Mouse (Mus musculus): ENCODE results near the gene Samd7. TPM values are rescaled to one million over a fixed set of nuclear protein-coding genes. Genes with fewer than 3 reads are reported as not detected.
A peak's percentile ranks its signal among the peaks of the same experiment; 100 is the strongest.

The Samd7 gene
- polyA plus RNA-seq, 1 experiment from 2014 or later = not detected

DNA sequence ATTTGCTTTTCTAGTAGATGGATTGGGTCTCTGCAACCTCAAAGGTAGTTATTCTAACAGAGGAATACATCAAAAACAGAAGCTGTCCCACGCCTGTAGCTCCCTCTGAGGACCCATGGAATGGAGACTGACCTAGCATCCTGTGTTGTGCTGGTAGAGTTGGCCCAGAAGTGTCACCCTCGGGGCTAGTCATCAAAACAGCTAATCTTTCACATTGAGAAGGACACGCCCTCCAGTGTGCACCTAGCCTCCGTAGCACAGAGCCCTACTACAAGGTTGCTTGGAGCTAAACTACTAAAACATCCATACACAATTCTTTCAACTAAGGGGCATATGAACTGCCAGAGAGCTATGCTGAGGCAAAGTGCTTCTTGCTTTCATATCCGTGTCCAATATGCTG is 31.9 kb downstream of the Samd7 start:
- TF ChIP-seq CTCF (IDR thresholded peaks at IDR 0.05) (no peak), EP300 (IDR thresholded peaks at IDR 0.05) (no peak)
- no peaks in the 10 kb centered on the region for H3K27me3 ChIP-seq (replicated peaks; ENCODE audit: insufficient read depth, low read length)
- H3K4me1 ChIP-seq (ENCODE audit: insufficient read depth, low read depth, low read length) = no peaks in the 10 kb centered on the region
- 54% methylated on average over 5 of the region's 5 CpGs for WGBS
- no peak overlapping the region for H3K9ac ChIP-seq (replicated peaks; ENCODE audit: low read depth)
- no peaks in the 10 kb centered on the region for H3K9me3 ChIP-seq (ENCODE audit: low read length)
- DNase-seq (ENCODE audit: low spot score) (no peak), ATAC-seq (no peak)
- no peak overlapping the region for H3K4me2 ChIP-seq (replicated peaks; ENCODE audit: low read depth, low read length)
- no peaks in the 10 kb centered on the region for H3K36me3 ChIP-seq (ENCODE audit: insufficient read depth, low read length)
- H3K4me3 ChIP-seq (ENCODE audit: low read depth, low read length) = no peak overlapping the region
- no peak overlapping the region for H3K27ac ChIP-seq (ENCODE audit: low read length)

DNA sequence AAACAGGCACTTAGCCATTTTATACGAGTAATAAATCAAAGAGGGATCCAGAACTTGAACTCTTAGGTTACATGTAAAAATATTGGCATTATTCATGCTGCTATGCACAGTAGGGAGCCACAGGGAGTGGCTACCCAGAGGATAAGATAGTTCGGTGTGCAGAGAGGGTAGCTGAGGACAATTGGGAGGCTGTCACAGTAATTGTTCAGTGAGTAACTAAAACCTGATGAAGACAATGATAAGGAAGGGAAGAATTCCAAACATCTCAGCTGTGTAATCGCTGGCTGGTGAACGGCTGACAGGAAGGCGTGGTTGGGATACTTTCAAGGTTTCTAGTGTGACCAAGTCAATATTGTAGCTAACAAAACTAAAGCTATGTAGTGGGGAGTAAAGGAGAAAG is 42.4 kb downstream of the Samd7 start:
- Histone ChIP-seq H3K9me3 (ENCODE audit: low read length) (no peaks in the 10 kb centered on the region), H3K27ac (ENCODE audit: low read length) (no peak overlapping the region), H3K4me1 (ENCODE audit: insufficient read depth, low read depth, low read length) (no peaks in the 10 kb centered on the region), H3K36me3 (ENCODE audit: insufficient read depth, low read length) (no peaks in the 10 kb centered on the region), H3K27me3 (replicated peaks; ENCODE audit: insufficient read depth, low read length) (no peaks in the 10 kb centered on the region), H3K4me3 (ENCODE audit: low read depth, low read length) (no peak overlapping the region), H3K9ac (replicated peaks; ENCODE audit: low read depth) (no peak overlapping the region), H3K4me2 (replicated peaks; ENCODE audit: low read depth, low read length) (no peak overlapping the region)
- peak; percentile 17 for DNase-seq (ENCODE audit: low spot score)
- whole genome bisulfite sequencing = 19% methylated on average over 5 of the region's 5 CpGs
- ATAC-seq = no peak
- TF ChIP-seq EP300 (IDR thresholded peaks at IDR 0.05) = no peak
- no peak for TF ChIP-seq CTCF (IDR thresholded peaks at IDR 0.05)

DNA sequence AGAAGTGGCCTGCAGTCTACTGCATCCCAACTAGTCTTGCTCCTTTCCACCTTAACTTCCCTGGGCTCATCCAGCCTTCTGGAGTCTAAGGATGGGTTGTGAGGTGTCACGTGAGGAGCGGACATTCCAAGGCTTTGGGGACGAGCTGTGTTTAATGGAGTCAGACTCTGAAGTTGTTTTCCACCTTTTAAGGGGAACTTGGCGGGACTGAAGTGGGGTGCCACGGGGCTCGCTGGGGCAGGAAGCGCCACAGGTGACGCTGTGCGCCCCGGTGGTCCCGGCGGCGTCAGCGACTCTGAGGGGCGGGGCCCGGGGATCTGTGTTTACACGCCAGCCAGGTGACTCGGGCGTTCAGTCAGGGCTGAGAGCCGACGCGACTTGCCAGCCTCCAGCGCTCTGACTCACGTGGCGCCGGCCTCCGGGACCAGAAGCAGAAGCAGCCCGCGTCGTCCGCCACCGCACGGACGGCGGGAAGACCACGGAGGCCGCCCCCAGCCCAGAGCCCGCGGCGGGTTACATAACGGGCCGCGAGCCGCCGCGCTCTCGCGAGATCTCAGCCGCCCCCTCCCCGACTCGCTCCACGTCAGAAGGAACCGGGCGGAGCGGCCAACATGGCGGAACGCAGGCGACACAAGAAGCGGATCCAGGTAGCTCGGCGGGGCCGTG is 46.8 kb downstream of the Samd7 start, which contains the start of gene Sec62:
TSS of gene Sec62 (plus strand) at position 139 of the 666 bp plus-strand sequence.
- Histone ChIP-seq H3K27ac (ENCODE audit: low read length) (peak within 1 kb of the TSS; percentile 94), H3K27me3 (replicated peaks; ENCODE audit: insufficient read depth, low read length) (no peaks in the 10 kb centered on the region), H3K4me2 (replicated peaks; ENCODE audit: low read depth, low read length) (peak within 1 kb of the TSS; percentile 71), H3K4me1 (ENCODE audit: insufficient read depth, low read depth, low read length) (no peaks in the 10 kb centered on the region), H3K9ac (replicated peaks; ENCODE audit: low read depth) (peak within 1 kb of the TSS; percentile 97), H3K36me3 (ENCODE audit: insufficient read depth, low read length) (no peaks in the 10 kb centered on the region), H3K9me3 (ENCODE audit: low read length) (no peaks in the 10 kb centered on the region), H3K4me3 (ENCODE audit: low read depth, low read length) (peak within 1 kb of the TSS; percentile 97)
- peak; percentile 95 for DNase-seq (ENCODE audit: low spot score)
- peak; percentile 97 for ATAC-seq
- TF ChIP-seq CTCF (IDR thresholded peaks at IDR 0.05) (peak; percentile 22; the same call in 1 of the 2 replicates), EP300 (IDR thresholded peaks at IDR 0.05) (peak; percentile 24; the same call in 1 of the 2 replicates)
- WGBS = under 1% methylated on average over 46 of the region's 62 CpGs

DNA sequence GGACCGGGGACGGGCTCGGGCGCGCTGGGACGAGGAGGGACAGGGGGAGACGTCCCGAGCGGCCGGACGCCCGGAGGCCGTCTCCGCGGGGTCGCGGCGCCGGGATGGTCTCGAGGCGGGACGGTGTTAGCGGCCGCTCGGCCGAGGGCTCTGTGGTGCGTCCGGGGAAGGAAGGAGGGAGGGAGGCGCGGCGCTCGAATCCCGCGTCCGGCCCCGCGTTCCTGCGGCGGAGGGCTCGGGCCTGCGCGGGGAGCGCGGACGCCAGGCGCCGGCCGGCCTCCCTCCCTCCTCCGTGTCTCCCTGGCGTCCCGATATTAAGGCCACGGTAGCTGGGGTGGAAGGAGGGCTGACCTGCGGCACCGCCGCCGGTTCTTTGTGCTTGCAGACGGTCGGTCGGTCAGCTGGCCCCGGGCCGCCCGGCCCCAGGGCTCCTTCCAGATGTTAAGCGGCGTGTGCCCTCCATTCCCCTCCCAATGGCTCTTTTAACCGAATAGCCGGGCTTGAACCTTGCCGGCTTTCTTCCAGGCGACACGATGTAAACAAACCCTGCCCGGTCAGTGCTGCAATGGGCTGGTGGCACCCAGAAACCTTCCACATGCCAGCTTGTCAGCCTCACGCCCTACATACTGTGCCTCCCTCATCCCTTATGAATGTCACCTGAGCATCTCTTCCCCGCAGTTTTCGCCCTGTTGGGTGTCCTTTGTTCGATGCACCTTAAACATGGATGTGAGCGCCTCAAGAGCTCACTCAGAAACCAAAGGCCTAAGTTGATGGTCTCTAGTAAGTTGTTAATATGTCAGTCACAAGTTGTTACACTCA is 47.5 kb downstream of the Samd7 start:
- WGBS = 4% methylated on average over 51 of the region's 75 CpGs
- TF ChIP-seq EP300 (IDR thresholded peaks at IDR 0.05) (no peak), CTCF (IDR thresholded peaks at IDR 0.05) (no peak)
- Histone ChIP-seq H3K4me1 (ENCODE audit: insufficient read depth, low read depth, low read length) (no peaks in the 10 kb centered on the region), H3K27me3 (replicated peaks; ENCODE audit: insufficient read depth, low read length) (no peaks in the 10 kb centered on the region), H3K9me3 (ENCODE audit: low read length) (no peaks in the 10 kb centered on the region), H3K9ac (replicated peaks; ENCODE audit: low read depth) (peak overlapping the region; percentile 97), H3K4me3 (ENCODE audit: low read depth, low read length) (peak overlapping the region; percentile 97), H3K36me3 (ENCODE audit: insufficient read depth, low read length) (no peaks in the 10 kb centered on the region), H3K4me2 (replicated peaks; ENCODE audit: low read depth, low read length) (peak overlapping the region; percentile 71), H3K27ac (ENCODE audit: low read length) (peak overlapping the region; percentile 94)
- DNase-seq (ENCODE audit: low spot score) (peak; percentile 57), ATAC-seq (peak; percentile 78)

DNA sequence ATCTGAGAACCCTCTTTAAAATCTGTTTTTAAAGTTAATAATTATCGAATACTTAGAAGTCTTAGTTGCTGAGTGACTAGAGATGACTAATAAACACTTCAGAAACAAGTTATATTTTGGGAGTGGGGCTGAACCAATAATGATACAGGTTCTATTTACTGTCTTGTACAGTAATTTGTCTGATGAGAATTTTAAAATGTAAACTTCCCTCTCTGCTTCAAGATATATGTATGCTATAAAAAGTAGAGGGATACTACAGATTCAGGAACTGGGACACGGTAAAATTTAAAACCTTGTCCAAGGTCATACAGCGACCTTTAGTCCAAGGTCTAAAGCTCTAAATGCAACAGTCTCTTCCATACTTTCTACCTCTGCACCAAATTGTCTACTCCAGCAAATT is 56.1 kb downstream of the Samd7 start:
- Histone ChIP-seq H3K9ac (replicated peaks; ENCODE audit: low read depth) (no peak overlapping the region), H3K27ac (ENCODE audit: low read length) (no peak overlapping the region), H3K27me3 (replicated peaks; ENCODE audit: insufficient read depth, low read length) (no peaks in the 10 kb centered on the region), H3K9me3 (ENCODE audit: low read length) (no peaks in the 10 kb centered on the region), H3K36me3 (ENCODE audit: insufficient read depth, low read length) (peaks cover 8% of the 10 kb centered on the region; the same call in 1 of the 2 replicates), H3K4me1 (ENCODE audit: insufficient read depth, low read depth, low read length) (no peaks in the 10 kb centered on the region), H3K4me2 (replicated peaks; ENCODE audit: low read depth, low read length) (no peak overlapping the region), H3K4me3 (ENCODE audit: low read depth, low read length) (no peak overlapping the region)
- ATAC-seq = no peak
- no peak for DNase-seq (ENCODE audit: low spot score)
- WGBS = 83% methylated on average over 3 of the region's 3 CpGs
- TF ChIP-seq CTCF (IDR thresholded peaks at IDR 0.05) (no peak), EP300 (IDR thresholded peaks at IDR 0.05) (no peak)

DNA sequence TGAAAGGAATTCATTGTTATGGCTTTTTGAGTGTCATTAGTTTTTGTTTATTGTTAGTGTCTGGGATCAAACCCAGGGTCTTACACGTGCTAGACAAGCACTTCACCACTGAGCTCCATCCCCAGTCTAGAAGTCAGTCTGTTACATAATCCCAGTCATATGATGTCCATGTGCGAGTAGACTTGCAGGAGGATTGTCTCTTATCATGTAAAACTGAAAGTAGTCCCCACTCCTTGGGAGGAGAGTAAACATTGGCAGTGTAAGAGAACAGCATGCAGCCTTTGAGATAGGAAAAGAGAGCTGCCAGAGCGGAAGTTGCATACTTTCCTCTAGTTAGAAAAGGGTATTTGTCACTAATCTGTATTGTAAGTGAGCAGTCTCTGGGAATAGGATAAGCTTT is 66.8 kb downstream of the Samd7 start:
- Histone ChIP-seq H3K27me3 (replicated peaks; ENCODE audit: insufficient read depth, low read length) (no peaks in the 10 kb centered on the region), H3K36me3 (ENCODE audit: insufficient read depth, low read length) (peaks cover 15% of the 10 kb centered on the region), H3K9me3 (ENCODE audit: low read length) (no peaks in the 10 kb centered on the region), H3K4me3 (ENCODE audit: low read depth, low read length) (no peak overlapping the region), H3K4me1 (ENCODE audit: insufficient read depth, low read depth, low read length) (no peaks in the 10 kb centered on the region), H3K4me2 (replicated peaks; ENCODE audit: low read depth, low read length) (no peak overlapping the region), H3K9ac (replicated peaks; ENCODE audit: low read depth) (no peak overlapping the region), H3K27ac (ENCODE audit: low read length) (no peak overlapping the region)
- TF ChIP-seq CTCF (IDR thresholded peaks at IDR 0.05) = no peak
- TF ChIP-seq EP300 (IDR thresholded peaks at IDR 0.05) = no peak
- ATAC-seq = peak; percentile 52
- DNase-seq (ENCODE audit: low spot score) = peak; percentile 61
- 33% methylated on average over 3 of the region's 3 CpGs for WGBS

Other genes starting within 250 kb of the Samd7 start
- 22.4 and 29.5 TPM in 2 replicates for gene Mecom, start 198.3 kb upstream of the Samd7 start, polyA plus RNA-seq (2015; fragmentation: Nextera tagmentation; extraction: Ambion mirVana)
- not detected in 2 replicates for gene Actrt3, start 146.4 kb upstream of the Samd7 start, polyA plus RNA-seq (2015; fragmentation: Nextera tagmentation; extraction: Ambion mirVana)
- 17.0 and 19.9 TPM in 2 replicates for gene Mynn, start 144.2 kb upstream of the Samd7 start, polyA plus RNA-seq (2015; fragmentation: Nextera tagmentation; extraction: Ambion mirVana)
- gene Lrriq4, start 101.8 kb upstream of the Samd7 start, polyA plus RNA-seq (2015; fragmentation: Nextera tagmentation; extraction: Ambion mirVana) = not detected in 2 replicates
- gene Lrrc34, start 98.4 kb upstream of the Samd7 start, polyA plus RNA-seq (2015; fragmentation: Nextera tagmentation; extraction: Ambion mirVana) = 7.9 and 9.6 TPM in 2 replicates
- gene Lrrc31, start 46.5 kb upstream of the Samd7 start, polyA plus RNA-seq (2015; fragmentation: Nextera tagmentation; extraction: Ambion mirVana) = 0.17 and 0.55 TPM in 2 replicates
- gene Sec62, start 46.6 kb downstream of the Samd7 start, polyA plus RNA-seq (2015; fragmentation: Nextera tagmentation; extraction: Ambion mirVana) = 145 and 152 TPM in 2 replicates
- gene Gpr160, start 109.7 kb downstream of the Samd7 start, polyA plus RNA-seq (2015; fragmentation: Nextera tagmentation; extraction: Ambion mirVana) = 5.5 and 6.7 TPM in 2 replicates
- gene Phc3, start 223.1 kb downstream of the Samd7 start, polyA plus RNA-seq (2015; fragmentation: Nextera tagmentation; extraction: Ambion mirVana) = 4.4 and 4.8 TPM in 2 replicates
- gene Prkci, start 249.5 kb downstream of the Samd7 start, polyA plus RNA-seq (2015; fragmentation: Nextera tagmentation; extraction: Ambion mirVana) = 37.1 and 43.8 TPM in 2 replicates

Data from lung, postnatal 0 days (tissue).